Mouse (Mus musculus): ENCODE data around the gene Dnhd1.
"Not testable (repeated sequence)": the region's sequence is repeated elsewhere in the genome, so short reads cannot be mapped to it uniquely, and the experiment has no call there.

Gene Dnhd1

DNA sequence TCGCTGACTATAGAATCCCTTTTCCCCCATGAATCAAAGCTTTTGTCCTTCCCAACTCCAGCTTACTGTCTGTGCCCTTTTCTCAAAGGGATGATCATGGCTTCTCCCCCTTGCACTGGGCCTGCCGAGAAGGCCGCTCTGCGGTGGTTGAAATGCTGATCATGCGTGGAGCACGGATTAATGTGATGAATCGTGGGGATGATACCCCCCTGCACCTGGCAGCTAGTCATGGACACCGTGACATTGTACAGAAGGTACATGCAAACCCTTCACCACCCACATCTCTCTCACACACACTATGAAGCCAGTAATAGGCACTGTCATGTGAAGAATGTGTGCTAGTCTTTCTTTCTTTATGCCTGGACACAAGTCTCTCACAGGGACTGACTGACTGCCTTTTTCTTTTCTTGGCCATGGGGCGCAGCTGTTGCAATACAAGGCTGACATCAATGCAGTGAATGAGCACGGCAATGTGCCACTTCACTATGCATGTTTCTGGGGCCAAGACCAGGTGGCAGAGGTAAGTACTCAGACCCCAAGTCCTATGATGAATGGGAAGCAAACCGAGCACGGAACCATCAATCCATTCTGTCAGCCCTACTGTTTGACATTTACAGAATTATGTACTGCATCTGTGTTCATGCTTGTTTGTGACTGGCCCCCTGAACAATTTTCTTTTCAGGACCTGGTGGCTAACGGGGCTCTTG lies 89.6 kb downstream of the Dnhd1 start:
- DNase-seq (ENCODE audit: low read depth, low spot score) = no peak

- no peak for DNase-seq (ENCODE audit: low read depth, low spot score)
Observed at GRCm38 (mm10) chr7:105740851-105741250, 90.2 kb downstream of the Dnhd1 start.

- DNase-seq (ENCODE audit: low read depth, low spot score) = no peak
Observed at GRCm38 (mm10) chr7:105741978-105742377, 91.4 kb downstream of the Dnhd1 start.

GRCm38 (mm10) chr7:105742539-105743215 lies 92.0 kb downstream of the Dnhd1 start:
- DNase-seq (ENCODE audit: low read depth, low spot score) = not testable (repeated sequence)

DNA sequence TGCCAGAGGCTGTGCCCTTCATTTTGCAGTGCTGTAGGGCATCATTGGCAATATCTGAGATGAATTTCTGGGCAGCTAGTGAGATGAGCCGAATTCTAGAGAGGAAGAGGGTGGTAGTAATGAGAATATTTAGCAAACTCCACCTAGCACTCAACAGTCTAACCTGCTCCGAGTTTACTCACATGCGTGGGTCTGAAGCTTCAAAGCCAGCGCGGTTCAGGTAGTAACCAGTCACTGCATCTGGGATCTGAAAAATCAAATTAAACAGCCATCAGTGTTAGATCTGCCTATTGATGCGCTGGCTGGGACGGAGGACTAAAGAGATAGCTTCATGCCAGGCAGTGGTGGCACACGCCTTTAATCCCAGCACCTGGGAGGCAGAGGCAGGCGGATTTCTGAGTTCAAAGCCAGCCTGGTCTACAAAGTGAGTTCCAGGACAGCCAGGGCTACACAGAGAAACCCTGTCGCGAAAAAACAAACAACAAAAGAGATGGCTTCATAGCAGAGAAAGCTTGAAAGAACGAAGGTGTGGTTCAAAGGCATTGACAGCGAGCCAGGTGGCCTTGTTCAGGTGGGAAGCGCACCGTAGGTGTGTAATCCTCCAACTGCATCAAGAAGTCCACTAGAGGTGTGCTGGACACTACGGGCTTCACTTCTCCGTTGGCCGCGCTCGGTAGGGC lies 92.8 kb downstream of the Dnhd1 start:
- DNase-seq (ENCODE audit: low read depth, low spot score) = not testable (repeated sequence)

GRCm38 (mm10) chr7:105743926-105744590 lies 93.4 kb downstream of the Dnhd1 start, which contains the start of gene Taf10:
Gene Taf10 (minus strand): TSS chr7:105744361.
- DNase-seq (ENCODE audit: low read depth, low spot score) = peak; percentile 97

DNA sequence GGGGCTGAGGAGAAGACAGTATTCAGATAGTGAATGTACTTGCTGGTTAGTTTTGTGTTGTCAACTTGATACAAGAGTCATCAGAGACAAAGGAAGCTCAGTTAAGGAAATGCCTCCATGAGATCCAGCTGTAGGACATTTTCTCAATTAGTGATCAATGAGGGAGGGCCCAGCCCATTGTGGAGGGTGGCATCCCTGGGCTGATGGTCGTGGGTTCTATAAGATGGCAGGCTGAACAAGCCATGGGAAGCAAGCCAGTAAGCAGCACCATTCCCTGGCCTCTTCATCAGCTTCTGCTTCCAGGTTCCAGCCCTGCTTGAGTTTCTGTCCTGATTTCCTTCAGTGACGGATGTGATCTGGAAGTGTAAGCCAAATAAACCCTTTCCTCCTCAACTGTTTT lies 97.1 kb downstream of the Dnhd1 start:
- no peak for DNase-seq (ENCODE audit: low read depth, low spot score)

- DNase-seq (ENCODE audit: low read depth, low spot score) = peak; percentile 95
Observed at GRCm38 (mm10) chr7:105751491-105752433, 101.1 kb downstream of the Dnhd1 start, which contains the start of gene Tpp1. Gene Tpp1 (minus strand): TSS chr7:105752235.

DNA sequence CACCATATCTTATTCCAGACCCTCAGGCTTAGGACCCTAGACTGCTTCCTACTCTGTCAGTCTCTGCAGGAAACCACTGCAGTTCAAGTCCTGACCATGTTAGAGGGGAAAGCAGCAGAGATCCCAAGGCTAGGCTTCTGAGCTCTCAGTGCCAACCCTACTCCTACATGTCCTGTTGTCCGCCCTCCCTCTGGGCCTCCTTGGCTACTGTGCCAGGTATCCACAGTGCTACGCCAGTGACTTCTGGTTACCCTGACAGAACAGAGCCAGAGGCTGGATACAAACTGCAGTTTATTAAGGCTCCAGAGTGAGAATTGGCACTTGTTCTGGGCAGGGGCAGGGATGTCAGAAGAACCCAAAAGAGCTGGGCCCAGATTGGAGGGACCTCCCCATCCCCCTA lies 102.1 kb downstream of the Dnhd1 start:
- DNase-seq (ENCODE audit: low read depth, low spot score) = no peak

- DNase-seq (ENCODE audit: low read depth, low spot score) = no peak
Observed at GRCm38 (mm10) chr7:105753281-105753680, 102.7 kb downstream of the Dnhd1 start.

DNA sequence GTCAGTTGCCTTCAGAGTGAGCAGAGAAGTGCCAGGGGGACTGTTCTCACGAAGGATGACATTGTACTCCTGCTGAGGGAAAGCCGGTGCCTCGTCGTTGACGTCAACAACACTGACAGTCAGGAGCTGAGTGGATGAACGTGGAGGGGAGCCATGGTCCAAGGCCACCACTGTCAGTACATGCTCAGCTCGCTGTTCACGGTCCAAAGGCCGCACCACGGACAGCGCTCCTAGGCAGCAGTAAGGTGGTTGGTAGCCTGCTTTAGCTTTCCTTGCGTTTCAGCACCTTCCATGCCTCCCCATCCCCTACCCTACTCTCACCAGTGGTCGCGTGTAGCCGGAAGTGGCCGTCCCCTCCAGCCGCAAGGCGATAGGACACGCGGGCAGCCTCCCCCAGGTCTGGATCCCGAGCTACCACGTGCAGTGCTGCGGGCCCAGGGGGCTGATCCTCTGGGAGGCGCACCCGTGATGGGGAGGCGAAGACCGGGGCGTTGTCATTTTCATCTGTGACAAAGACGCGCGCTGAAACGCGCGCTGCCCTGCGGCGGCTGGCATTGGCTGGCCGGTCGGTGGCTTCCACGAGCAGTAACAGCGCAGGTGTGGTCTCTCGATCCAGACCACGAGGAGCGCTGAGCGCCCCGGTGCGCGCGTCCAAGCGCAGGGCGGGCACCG lies 111.3 kb downstream of the Dnhd1 start:
- peak; percentile 72 for DNase-seq (ENCODE audit: low read depth, low spot score)

DNA sequence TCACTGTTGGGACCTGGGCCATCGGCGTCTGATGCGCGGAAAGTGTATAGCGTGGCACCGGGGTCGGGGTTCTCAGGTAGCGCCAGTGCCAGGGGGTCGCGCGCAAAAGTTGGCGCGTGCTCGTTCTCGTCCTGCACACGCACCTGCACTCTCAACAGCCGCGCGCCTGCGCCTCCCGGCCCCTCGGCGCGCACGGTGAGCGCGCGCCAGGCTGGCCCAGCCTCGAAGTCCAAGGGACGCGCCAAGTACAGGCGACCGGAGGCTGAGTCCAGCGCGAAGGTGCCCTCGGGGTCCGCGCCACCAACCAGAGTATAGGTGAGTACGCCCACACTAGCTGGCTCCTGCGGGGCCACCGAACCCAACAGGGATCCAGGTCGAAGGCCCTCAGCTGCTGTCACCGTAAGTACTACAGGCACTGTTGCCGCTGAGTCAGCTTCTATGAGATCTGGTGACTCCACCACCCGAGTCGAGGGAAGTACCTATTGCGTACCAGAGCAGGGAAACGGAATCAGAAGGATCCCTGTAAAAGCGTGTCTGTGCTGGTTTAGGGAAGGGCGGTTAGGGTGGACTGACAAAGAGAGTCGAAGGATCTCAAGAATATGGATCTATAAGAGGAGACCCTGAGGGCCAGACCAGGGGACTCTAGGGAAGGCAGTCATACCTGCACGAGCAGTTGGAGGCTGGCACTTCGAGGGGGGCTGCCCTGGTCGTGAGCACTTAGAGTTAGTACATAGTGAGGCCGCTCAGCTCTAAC lies 112.1 kb downstream of the Dnhd1 start:
- peak; percentile 48 for DNase-seq (ENCODE audit: low read depth, low spot score)

- no peak for DNase-seq (ENCODE audit: low read depth, low spot score)
Observed at GRCm38 (mm10) chr7:105764331-105764730, 113.7 kb downstream of the Dnhd1 start.

DNA sequence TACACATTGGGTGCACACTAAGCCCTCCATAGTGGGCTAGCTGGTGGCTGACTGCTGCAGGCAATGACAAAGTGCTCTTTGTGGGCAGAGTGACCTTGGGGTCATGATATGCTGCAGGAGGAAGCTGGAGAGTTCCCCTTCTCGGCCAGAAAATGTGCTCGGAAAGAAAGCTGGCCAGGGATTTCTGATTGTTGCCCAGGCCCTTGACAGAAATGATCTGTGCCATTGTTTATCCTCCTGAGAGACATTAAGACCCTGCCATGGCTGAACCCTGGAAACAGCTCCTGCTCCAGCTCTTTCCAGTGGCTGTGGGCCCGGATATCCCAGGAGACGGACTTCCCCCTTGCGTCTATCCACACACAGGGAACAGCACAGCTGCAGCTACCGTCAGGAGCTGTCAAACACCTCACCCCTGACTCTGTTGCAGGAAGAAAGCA lies 117.1 kb downstream of the Dnhd1 start:
- no peak for DNase-seq (ENCODE audit: low read depth, low spot score)

- no peak for DNase-seq (ENCODE audit: low read depth, low spot score)
Observed at GRCm38 (mm10) chr7:105769959-105770358, 119.3 kb downstream of the Dnhd1 start.

All from ZHBTc4 (cell line).